Mouse (Mus musculus): ENCODE measurements around the gene Neu1.
A peak's percentile ranks its signal among the peaks of the same experiment; 100 is the strongest.
"Not testable (repeated sequence)": the region's sequence is repeated elsewhere in the genome, so short reads cannot be mapped to it uniquely, and the experiment has no call there.

Gene Neu1

GRCm38 (mm10) chr17:34910982-34911381 lies 20.1 kb upstream of the Neu1 start:
- DNase-seq, result peak; percentile 63

- peak; percentile 85 for DNase-seq
Observed at GRCm38 (mm10) chr17:34911945-34912351, 19.1 kb upstream of the Neu1 start.

GRCm38 (mm10) chr17:34913930-34914665 lies 17.0 kb upstream of the Neu1 start, which contains the start of gene Slc44a4:
Slc44a4 (plus strand) TSS chr17:34914466.
- DNase-seq, result peak; percentile 60

- DNase-seq, result peak; percentile 86
Observed at GRCm38 (mm10) chr17:34915410-34915831, 15.6 kb upstream of the Neu1 start.

GRCm38 (mm10) chr17:34916316-34916715 lies 14.7 kb upstream of the Neu1 start:
- no peak for DNase-seq

GRCm38 (mm10) chr17:34917188-34917587 lies 13.9 kb upstream of the Neu1 start:
- no peak for DNase-seq

GRCm38 (mm10) chr17:34922939-34923338 lies 8.1 kb upstream of the Neu1 start:
- no peak for DNase-seq

- no peak for DNase-seq
Observed at GRCm38 (mm10) chr17:34924258-34924657, 6.8 kb upstream of the Neu1 start.

GRCm38 (mm10) chr17:34927306-34928019 lies 3.6 kb upstream of the Neu1 start:
- no peak for DNase-seq

GRCm38 (mm10) chr17:34928841-34929240 lies 2.2 kb upstream of the Neu1 start:
- DNase-seq, result no peak

- no peak for DNase-seq
Observed at GRCm38 (mm10) chr17:34931735-34932098, 664 bp downstream of the Neu1 start.

GRCm38 (mm10) chr17:34932287-34932686 lies 1.2 kb downstream of the Neu1 start:
- no peak for DNase-seq

- peak; percentile 67 for DNase-seq
Observed at GRCm38 (mm10) chr17:34934031-34934430, 3.0 kb downstream of the Neu1 start.

GRCm38 (mm10) chr17:34934830-34935229 lies 3.8 kb downstream of the Neu1 start:
- DNase-seq, result no peak

GRCm38 (mm10) chr17:34937960-34938505 lies 7.0 kb downstream of the Neu1 start:
- peak; percentile 66 for DNase-seq

- peak; percentile 41 for DNase-seq
Observed at GRCm38 (mm10) chr17:34941344-34942041, 10.4 kb downstream of the Neu1 start.

- no peak for DNase-seq
Observed at GRCm38 (mm10) chr17:34943128-34943815, 12.2 kb downstream of the Neu1 start.

- DNase-seq, result peak; percentile 58
Observed at GRCm38 (mm10) chr17:34944362-34944761, 13.3 kb downstream of the Neu1 start.

- peak; percentile 62 for DNase-seq
Observed at GRCm38 (mm10) chr17:34946486-34947140, 15.6 kb downstream of the Neu1 start.

GRCm38 (mm10) chr17:34947606-34948005 lies 16.6 kb downstream of the Neu1 start:
- peak; percentile 67 for DNase-seq

- not testable (repeated sequence) for DNase-seq
Observed at GRCm38 (mm10) chr17:34948721-34949552, 17.9 kb downstream of the Neu1 start.

All from kidney, postnatal 14 days (tissue).